Mouse (Mus musculus) heart, postnatal 0 days (tissue): ENCODE results near the gene Os9.

ENCODE experiments used
- CTCF ChIP-seq: IDR thresholded peaks from 2 replicates; pipeline ENCODE4 v1.5.1; 2016; ENCODE audit warnings: antibody characterized with exemption, control low read depth, low read depth
- EP300 ChIP-seq: IDR thresholded peaks from 2 replicates; pipeline ENCODE4 v1.6.1; 2016; ENCODE audit warnings: antibody characterized with exemption, low read depth

DNA sequence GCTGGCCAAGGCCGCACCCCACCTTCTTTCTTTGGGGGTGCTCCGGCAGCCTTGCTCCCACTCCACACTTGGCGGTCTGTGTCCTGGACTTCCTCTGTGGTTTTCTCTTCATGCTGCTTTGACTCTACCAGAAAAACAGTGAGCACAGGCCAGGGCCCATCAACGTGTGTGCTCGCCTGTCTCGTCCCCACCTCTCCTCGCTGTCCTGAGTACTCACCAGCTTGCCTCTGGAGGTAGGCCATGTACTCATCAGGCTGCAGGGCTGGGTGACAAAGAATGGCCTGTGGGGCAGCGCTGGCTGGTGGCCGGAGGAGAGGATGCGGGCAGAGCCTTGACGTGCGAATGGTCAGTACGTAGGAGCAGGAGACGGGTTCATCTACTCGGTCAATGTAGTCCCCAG, 21.1 kb downstream of the Os9 start:
- TF ChIP-seq CTCF (no peak), EP300 (no peak)
